Mouse (Mus musculus) midbrain, embryonic 11.5 days (tissue): ENCODE measurements around the gene Gmeb1. TPM values are rescaled to one million over a fixed set of nuclear protein-coding genes. Genes with fewer than 3 reads are reported as not detected.
A peak's percentile ranks its signal among the peaks of the same experiment; 100 is the strongest.

Experiments
- ATAC-seq: fragments of 200-750 bp; cut with Nextera tagmentation; 2 replicates; pipeline ENCODE4 v1.8.0; 2017; ENCODE audit warnings: moderate TSS enrichment, moderate library complexity; ENCODE audit not compliant: low FRiP score
- DNase-seq: peaks from one replicate; pipeline ENCODE4 v3.0.0; 2015; ENCODE audit warnings: low spot score; ENCODE audit errors: missing footprints
- H3K27ac ChIP-seq: fragments of 300-500 bp; sonication (generic); 2 replicates; pipeline ENCODE4 v1.5.1; 2014; ENCODE audit warnings: low read depth, low read length
- H3K27me3 ChIP-seq: fragments of 300-500 bp; sonication (generic); 2 replicates; pipeline ENCODE4 v1.6.1; 2014; ENCODE audit warnings: mild to moderate bottlenecking, low read length, moderate library complexity, mixed read lengths; ENCODE audit not compliant: control insufficient read depth, insufficient read depth
- H3K36me3 ChIP-seq: fragments of 300-500 bp; sonication (generic); 2 replicates; pipeline ENCODE4 v1.6.1; 2014; ENCODE audit warnings: mild to moderate bottlenecking, low read length, moderate library complexity, mixed read lengths; ENCODE audit not compliant: control insufficient read depth, insufficient read depth
- H3K4me1 ChIP-seq: fragments of 300-500 bp; sonication (generic); 2 replicates; pipeline ENCODE4 v1.6.1; 2014; ENCODE audit warnings: low read length; ENCODE audit not compliant: control insufficient read depth, insufficient read depth
- H3K4me2 ChIP-seq: fragments of 300-500 bp; sonication (generic); 2 replicates; pipeline ENCODE4 v1.6.1; 2014; ENCODE audit warnings: mild to moderate bottlenecking, moderate library complexity
- H3K4me3 ChIP-seq: fragments of 300-500 bp; sonication (generic); 2 replicates; pipeline ENCODE4 v1.5.1; 2014; ENCODE audit warnings: low read depth, low read length
- H3K9ac ChIP-seq: fragments of 300-500 bp; sonication (generic); 2 replicates; pipeline ENCODE4 v1.6.1; 2014; ENCODE audit warnings: low read length
- H3K9me3 ChIP-seq: fragments of 300-500 bp; sonication (generic); 2 replicates; pipeline ENCODE4 v1.6.1; 2016; ENCODE audit warnings: low read length; ENCODE audit not compliant: control insufficient read depth
- WGBS: fragments of 180-500 bp; shearing (Covaris S2); extraction: QIAGEN DNeasy Blood & Tissue Kit; methylation state at CpG from one replicate; pipeline ENCODE4 v1.1.7; 2014; 5-methylcytosine and 5-hydroxymethylcytosine counted together
- polyA plus RNA-seq: library from polyadenylated mRNA; unstranded; fragments of >200 nt; fragmentation: Nextera tagmentation; extraction: Ambion mirVana; gene quantifications from 2 replicates; pipeline ENCODE4 v1.2.1, GENCODE M21; 2014

The Gmeb1 gene
- polyA plus RNA-seq, 1 experiment from 2014 or later: 39.6 TPM

DNA sequence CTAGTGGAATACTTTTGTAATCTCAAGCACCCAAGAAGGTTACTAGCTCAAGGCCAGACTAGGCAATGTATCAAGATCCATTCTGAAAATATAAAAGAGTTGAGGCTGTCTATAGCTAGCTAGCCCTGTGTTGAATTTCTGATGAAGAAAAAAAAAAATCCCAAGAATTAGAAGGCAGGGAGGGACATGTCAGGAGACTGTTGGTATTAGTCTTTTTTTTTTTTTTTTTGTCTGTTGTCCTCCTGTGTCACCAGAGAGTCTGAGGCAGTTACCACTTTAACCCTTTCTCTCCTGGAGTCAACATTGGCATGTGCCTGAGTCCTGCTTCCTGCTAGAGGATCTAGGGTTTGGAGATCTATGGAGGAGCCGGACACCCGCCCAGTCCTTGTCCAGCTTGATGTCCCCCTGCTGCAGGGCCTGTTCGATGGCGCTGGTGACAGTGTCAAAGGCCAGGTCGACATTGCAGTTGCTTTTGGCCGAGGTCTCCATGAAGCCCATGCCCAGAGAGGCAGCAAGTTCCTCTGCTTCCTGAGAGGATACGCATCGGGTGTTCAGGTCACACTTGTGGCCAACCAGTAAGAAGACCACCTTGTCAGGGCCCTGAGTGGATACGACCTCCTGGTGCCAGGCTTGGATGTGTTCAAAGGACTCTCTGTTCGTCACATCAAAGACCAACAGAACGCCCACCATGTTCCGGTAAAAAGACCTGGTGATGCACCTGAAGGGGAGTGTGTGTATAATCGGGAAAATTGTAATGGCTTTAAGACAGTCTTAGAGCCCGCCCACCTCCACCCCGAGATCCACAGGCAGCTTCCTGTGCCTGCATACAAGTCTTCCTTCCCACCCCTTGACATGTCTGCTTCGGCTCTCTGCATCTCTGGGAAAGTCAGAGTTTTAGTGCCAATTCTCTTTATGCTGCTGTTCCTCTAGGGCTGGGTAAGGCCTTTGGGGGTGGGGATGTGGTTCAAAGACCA is 40.9 kb upstream of the Gmeb1 start:
- 71% methylated on average over 16 of the region's 16 CpGs for WGBS
- Histone ChIP-seq H3K4me2 (peak overlapping the region; percentile 67), H3K9me3 (no peaks in the 10 kb centered on the region), H3K4me1 (peaks cover 6% of the 10 kb centered on the region; the same call in 1 of the 2 replicates), H3K4me3 (peak overlapping the region; percentile 41), H3K9ac (peak overlapping the region; percentile 60), H3K27ac (no peak overlapping the region), H3K27me3 (no peaks in the 10 kb centered on the region), H3K36me3 (no peaks in the 10 kb centered on the region)
- DNase-seq (no peak), ATAC-seq (no peak)

- ATAC-seq: no peak
- peaks cover 6% of the 10 kb centered on the region; the same call in 1 of the 2 replicates for H3K4me1 ChIP-seq
- no peaks in the 10 kb centered on the region for H3K36me3 ChIP-seq
- WGBS: 88% methylated on average over 6 of the region's 6 CpGs
- no peak overlapping the region for H3K9ac ChIP-seq
- H3K9me3 ChIP-seq: no peaks in the 10 kb centered on the region
- no peak overlapping the region for H3K27ac ChIP-seq
- no peaks in the 10 kb centered on the region for H3K27me3 ChIP-seq
- no peak overlapping the region for H3K4me3 ChIP-seq
- no peak overlapping the region for H3K4me2 ChIP-seq
- DNase-seq: no peak
Observed at GRCm38 (mm10) chr4:132301486-132301885, 40.1 kb upstream of the Gmeb1 start.

GRCm38 (mm10) chr4:132299849-132300248 is 38.4 kb upstream of the Gmeb1 start:
- ATAC-seq (no peak), DNase-seq (no peak)
- Histone ChIP-seq H3K9me3 (no peaks in the 10 kb centered on the region), H3K4me2 (no peak overlapping the region), H3K4me3 (no peak overlapping the region), H3K9ac (no peak overlapping the region), H3K27ac (no peak overlapping the region), H3K27me3 (no peaks in the 10 kb centered on the region), H3K4me1 (peaks cover 6% of the 10 kb centered on the region; the same call in 1 of the 2 replicates), H3K36me3 (no peaks in the 10 kb centered on the region)
- 82% methylated on average over 1 of the region's 1 CpGs for WGBS

DNA sequence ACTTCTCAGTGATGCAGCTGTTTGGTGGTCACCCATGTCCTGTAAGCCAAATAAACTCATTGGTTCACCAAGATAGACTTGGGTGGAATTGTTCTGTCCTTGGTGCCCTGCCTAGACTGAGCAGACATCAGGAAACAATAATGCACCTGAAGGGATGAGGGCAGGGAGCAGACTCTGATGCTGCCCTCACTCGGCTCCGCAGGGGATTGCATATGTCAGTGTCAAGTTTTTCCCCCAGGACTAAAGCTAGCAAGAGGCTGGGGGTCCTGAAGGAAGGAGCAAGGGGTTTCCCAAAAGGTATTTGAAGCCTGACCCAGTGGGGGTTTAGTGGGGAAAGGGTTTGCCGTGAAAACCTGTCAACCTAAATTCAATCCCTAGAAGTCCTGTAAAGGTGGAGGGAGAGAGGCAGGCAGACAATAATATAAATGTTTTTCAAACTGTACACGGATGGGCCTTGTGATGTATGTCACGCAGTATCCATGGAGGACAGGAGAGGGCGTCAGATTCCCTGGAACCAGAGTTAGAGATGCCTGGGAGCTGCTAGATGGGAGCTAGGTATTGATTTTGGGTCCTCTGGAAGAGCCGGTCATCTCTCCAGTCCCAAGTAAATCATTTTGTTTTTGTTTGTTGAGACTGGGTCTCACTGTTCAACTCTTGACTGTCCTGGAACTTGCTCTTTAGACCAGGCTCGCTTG is 34.4 kb upstream of the Gmeb1 start:
- Histone ChIP-seq H3K4me1 (no peaks in the 10 kb centered on the region), H3K27me3 (no peaks in the 10 kb centered on the region), H3K27ac (no peak overlapping the region), H3K4me2 (no peak overlapping the region), H3K9ac (no peak overlapping the region), H3K36me3 (peaks cover 7% of the 10 kb centered on the region; the same call in 1 of the 2 replicates), H3K9me3 (peaks cover 5% of the 10 kb centered on the region; the same call in 1 of the 2 replicates), H3K4me3 (no peak overlapping the region)
- no peak for ATAC-seq
- DNase-seq: no peak
- 48% methylated on average over 8 of the region's 8 CpGs for WGBS

DNA sequence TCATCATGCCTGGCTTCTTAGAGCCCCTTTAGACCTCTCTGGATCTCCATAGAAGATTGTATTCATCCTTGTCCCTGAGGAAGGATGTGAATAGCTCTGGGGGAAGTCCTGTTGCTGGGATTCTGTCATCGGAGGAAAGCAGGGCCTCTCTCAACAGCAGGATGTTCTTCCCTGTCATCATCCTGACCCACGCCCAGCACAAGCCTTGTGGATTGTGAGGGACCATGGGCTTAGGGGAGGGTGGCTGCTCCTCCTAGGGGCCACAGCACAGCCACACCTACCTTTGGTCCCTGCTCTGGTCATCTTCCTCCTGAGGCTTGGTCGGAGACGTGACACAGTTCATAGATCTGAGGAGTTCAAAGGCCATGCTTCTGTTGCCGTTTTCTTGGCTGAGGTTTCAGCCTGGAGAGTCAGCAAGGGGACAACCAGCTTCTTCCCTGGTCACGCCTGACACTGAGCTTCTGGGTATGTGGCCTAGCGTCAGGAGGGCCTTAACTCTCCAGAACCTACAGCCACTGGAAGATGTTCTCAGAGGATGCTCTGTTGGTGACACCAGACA is 32.4 kb upstream of the Gmeb1 start:
- ATAC-seq (no peak), DNase-seq (peak; percentile 37)
- H3K27ac ChIP-seq: no peak overlapping the region
- H3K36me3 ChIP-seq: peaks cover 9% of the 10 kb centered on the region; the same call in 1 of the 2 replicates
- H3K4me3 ChIP-seq: no peak overlapping the region
- H3K9me3 ChIP-seq: peaks cover 5% of the 10 kb centered on the region; the same call in 1 of the 2 replicates
- no peak overlapping the region for H3K9ac ChIP-seq
- H3K27me3 ChIP-seq: no peaks in the 10 kb centered on the region
- H3K4me1 ChIP-seq: no peaks in the 10 kb centered on the region
- no peak overlapping the region for H3K4me2 ChIP-seq
- WGBS: 86% methylated on average over 7 of the region's 7 CpGs

GRCm38 (mm10) chr4:132292988-132293387 is 31.6 kb upstream of the Gmeb1 start:
- WGBS: 50% methylated on average over 4 of the region's 4 CpGs
- no peak for DNase-seq

GRCm38 (mm10) chr4:132291624-132292335 is 30.4 kb upstream of the Gmeb1 start:
- Histone ChIP-seq H3K9me3 (peaks cover 5% of the 10 kb centered on the region; the same call in 1 of the 2 replicates), H3K27ac (no peak overlapping the region), H3K4me1 (no peaks in the 10 kb centered on the region), H3K27me3 (no peaks in the 10 kb centered on the region), H3K4me2 (no peak overlapping the region), H3K4me3 (no peak overlapping the region), H3K36me3 (peaks cover 9% of the 10 kb centered on the region; the same call in 1 of the 2 replicates), H3K9ac (no peak overlapping the region)
- ATAC-seq (no peak), DNase-seq (peak; percentile 54)
- 85% methylated on average over 12 of the region's 12 CpGs for WGBS

More at GRCm38 (mm10) chr4:132292988-132293387, 31.6 kb upstream of the Gmeb1 start:
- Histone ChIP-seq H3K36me3 (peaks cover 9% of the 10 kb centered on the region; the same call in 1 of the 2 replicates), H3K27me3 (no peaks in the 10 kb centered on the region), H3K4me2 (no peak overlapping the region), H3K4me1 (no peaks in the 10 kb centered on the region), H3K9ac (no peak overlapping the region), H3K9me3 (peaks cover 5% of the 10 kb centered on the region; the same call in 1 of the 2 replicates), H3K27ac (no peak overlapping the region), H3K4me3 (no peak overlapping the region)
- no peak for ATAC-seq

- H3K9ac ChIP-seq: no peak overlapping the region
- DNase-seq: peak; percentile 45
- no peak overlapping the region for H3K4me2 ChIP-seq
- H3K4me1 ChIP-seq: no peaks in the 10 kb centered on the region
- no peaks in the 10 kb centered on the region for H3K27me3 ChIP-seq
- H3K36me3 ChIP-seq: peaks cover 9% of the 10 kb centered on the region; the same call in 1 of the 2 replicates
- H3K9me3 ChIP-seq: peaks cover 5% of the 10 kb centered on the region; the same call in 1 of the 2 replicates
- 98% methylated on average over 4 of the region's 4 CpGs for WGBS
- H3K27ac ChIP-seq: no peak overlapping the region
- H3K4me3 ChIP-seq: no peak overlapping the region
- ATAC-seq: no peak
Observed at GRCm38 (mm10) chr4:132291056-132291455, 29.7 kb upstream of the Gmeb1 start.
